In genomic region chr10:81626101-81626993, GRCm38 (mm10) we compare ENCODE assay signal across 8 mouse cellular contexts. TPM values are rescaled to one million over a fixed set of nuclear protein-coding genes. Genes with fewer than 3 reads are reported as not detected.
DNase-seq lines count a peak whose midpoint lies in the region; ATAC-seq and TF ChIP-seq lines count a peak whose summit lies in the region.

No protein-coding gene starts in this region.

- intact Hi-C loops in left cerebral cortex, postnatal 10 days (cut with DNase I): loop anchor here (5.0 kb wide), 1 partner anchor 546 kb away; no protein-coding TSS in a partner anchor

- H3K27ac ChIP-seq in neural tube, embryonic 11.5 days (ENCODE audit: low read depth, low read length): no peak overlapping the region
- peak overlapping the region; percentile 84 for H3K27ac ChIP-seq in hindbrain, postnatal 0 days
- peak overlapping the region; percentile 85 for H3K27ac ChIP-seq in midbrain, postnatal 0 days (ENCODE audit: low read depth, low read length)

- no peaks in the 10 kb centered on the region for H3K27me3 ChIP-seq in neural tube, embryonic 11.5 days (ENCODE audit: control insufficient read depth, insufficient read depth, low read length)
- 0 out of 2 replicates have a peak, but pooled peaks cover 3% of the 10 kb centered on the region for H3K27me3 ChIP-seq in hindbrain, postnatal 0 days (ENCODE audit: insufficient read depth, low read length)
- H3K27me3 ChIP-seq in midbrain, postnatal 0 days (ENCODE audit: insufficient read depth, low read length): no peaks in the 10 kb centered on the region

- WGBS in neural tube, embryonic 11.5 days: 93% methylated on average over 22 of the region's 22 CpGs
- 93% methylated on average over 22 of the region's 22 CpGs for WGBS in hindbrain, postnatal 0 days
- 91% methylated on average over 22 of the region's 22 CpGs for whole genome bisulfite sequencing in midbrain, postnatal 0 days

- H3K4me3 ChIP-seq in neural tube, embryonic 11.5 days (ENCODE audit: low read depth, low read length): peak overlapping the region; percentile 47
- peak overlapping the region; percentile 74 for H3K4me3 ChIP-seq in hindbrain, postnatal 0 days (ENCODE audit: low read length)
- peak overlapping the region; percentile 72 for H3K4me3 ChIP-seq in midbrain, postnatal 0 days (ENCODE audit: low read depth, low read length)

- no peak for TF ChIP-seq CTCF in hindbrain, postnatal 0 days (IDR thresholded peaks at IDR 0.05; ENCODE audit: low read depth)
- TF ChIP-seq CTCF in midbrain, postnatal 0 days (IDR thresholded peaks at IDR 0.05): no peak

- H3K9ac ChIP-seq in neural tube, embryonic 11.5 days (ENCODE audit: low read length): peak overlapping the region; percentile 60
- H3K9ac ChIP-seq in hindbrain, postnatal 0 days (replicated peaks; ENCODE audit: low read length): peak overlapping the region; percentile 86
- H3K9ac ChIP-seq in midbrain, postnatal 0 days (replicated peaks; ENCODE audit: low read length, poor library complexity, severe bottlenecking): peak overlapping the region; percentile 83

- H3K4me2 ChIP-seq in neural tube, embryonic 11.5 days (ENCODE audit: low read depth): peak overlapping the region; percentile 78
- H3K4me2 ChIP-seq in hindbrain, postnatal 0 days (ENCODE audit: low read depth, low read length): peak overlapping the region; percentile 94
- peak overlapping the region; percentile 85 for H3K4me2 ChIP-seq in midbrain, postnatal 0 days (ENCODE audit: low read depth, low read length, poor library complexity, severe bottlenecking)

- no peaks in the 10 kb centered on the region for H3K9me3 ChIP-seq in neural tube, embryonic 11.5 days (ENCODE audit: control insufficient read depth, low read length)
- H3K9me3 ChIP-seq in hindbrain, postnatal 0 days (ENCODE audit: low read length): no peaks in the 10 kb centered on the region
- no peaks in the 10 kb centered on the region for H3K9me3 ChIP-seq in midbrain, postnatal 0 days (ENCODE audit: low read length)

- H3K36me3 ChIP-seq in neural tube, embryonic 11.5 days (ENCODE audit: control insufficient read depth, insufficient read depth, low read length): peaks cover 2% of the 10 kb centered on the region; the same call in 1 of the 2 replicates
- H3K36me3 ChIP-seq in hindbrain, postnatal 0 days (ENCODE audit: insufficient read depth, low read length): peaks cover 21% of the 10 kb centered on the region
- H3K36me3 ChIP-seq in midbrain, postnatal 0 days (ENCODE audit: insufficient read depth, low read length): peaks cover 15% of the 10 kb centered on the region

- ATAC-seq in neural tube, embryonic 11.5 days (ENCODE audit: insufficient read depth, low FRiP score, low TSS enrichment): no peak
- ATAC-seq in hindbrain, postnatal 0 days: no peak
- ATAC-seq in midbrain, postnatal 0 days (ENCODE audit: low FRiP score): peak; percentile 3; the same call in 1 of the 2 replicates

- DNase-seq in adrenal gland, adult 2 months: peak; percentile 57
- no peak for DNase-seq in adrenal gland, postnatal 4 days (ENCODE audit: low spot score in 2 of 2)
- DNase-seq in neural tube, embryonic 11.5 days (ENCODE audit: low spot score): no peak
- no peak for DNase-seq in neural tube, embryonic 10.5 days (ENCODE audit: extremely low spot score, low spot score)
- no peak for DNase-seq in hindbrain, postnatal 0 days (ENCODE audit: low spot score)
- no peak for DNase-seq in midbrain, postnatal 0 days (ENCODE audit: low spot score)
- no peak for DNase-seq in gastrocnemius, postnatal 25 days
- no peak for DNase-seq in left cerebral cortex, postnatal 10 days (ENCODE audit: extremely low spot score in 1 of 2, low spot score in 2 of 2)

- 0 out of 2 replicates have a peak, but pooled peaks cover 4% of the 10 kb centered on the region for H3K4me1 ChIP-seq in neural tube, embryonic 11.5 days (ENCODE audit: control insufficient read depth, insufficient read depth, low read length)
- peaks cover 11% of the 10 kb centered on the region for H3K4me1 ChIP-seq in hindbrain, postnatal 0 days (ENCODE audit: insufficient read depth, low read length)
- peaks cover 6% of the 10 kb centered on the region; the same call in 1 of the 2 replicates for H3K4me1 ChIP-seq in midbrain, postnatal 0 days (ENCODE audit: insufficient read depth, low read length)

RNA-seq across cellular contexts. Expression of gene Sirt6, which starts 1.2 kb away (rescaled TPM):
- total RNA-seq in adrenal gland, adult 2 months (2021): 10 to 100 TPM; 16.0 to 18.3 TPM
- polyA plus RNA-seq in adrenal gland, adult 2 months (2012; rRNA removed): 52.3 and 59.9 TPM in 2 replicates
- total RNA-seq in adrenal gland, postnatal 4 days (2021): 10 to 100 TPM; 40.1 to 40.7 TPM
- 45.7 and 46.6 TPM in 2 replicates for polyA plus RNA-seq in neural tube, embryonic 11.5 days (2014; fragmentation: Nextera tagmentation; extraction: Ambion mirVana)
- total RNA-seq in hindbrain, postnatal 0 days (2014; rRNA removed): 22.4 and 31.5 TPM in 2 replicates
- 39.0 and 40.9 TPM in 2 replicates for polyA plus RNA-seq in hindbrain, postnatal 0 days (2015; fragmentation: Nextera tagmentation; extraction: Ambion mirVana)
- total RNA-seq in midbrain, postnatal 0 days (2014; rRNA removed): 25.0 and 33.8 TPM in 2 replicates
- 41.0 and 42.6 TPM in 2 replicates for polyA plus RNA-seq in midbrain, postnatal 0 days (2015; fragmentation: Nextera tagmentation; extraction: Ambion mirVana)
- total RNA-seq in gastrocnemius, postnatal 25 days (2021): 1 to 10 TPM; 3.8 to 5.2 TPM
- 10 to 100 TPM; 28.0 to 29.3 TPM for total RNA-seq in left cerebral cortex, postnatal 10 days (2021)

RNA-seq across cellular contexts. Expression of gene Ankrd24, which starts 2.0 kb away (rescaled TPM):
- 10 to 100 TPM; 20.0 to 23.7 TPM for total RNA-seq in adrenal gland, adult 2 months (2021)
- polyA plus RNA-seq in adrenal gland, adult 2 months (2012; rRNA removed): 91.0 and 112 TPM in 2 replicates
- 10 to 100 TPM; 38.7 to 50.5 TPM for total RNA-seq in adrenal gland, postnatal 4 days (2021)
- polyA plus RNA-seq in neural tube, embryonic 11.5 days (2014; fragmentation: Nextera tagmentation; extraction: Ambion mirVana): 4.0 and 4.6 TPM in 2 replicates
- total RNA-seq in hindbrain, postnatal 0 days (2014; rRNA removed): 58.5 and 73.9 TPM in 2 replicates
- 17.7 and 18.6 TPM in 2 replicates for polyA plus RNA-seq in hindbrain, postnatal 0 days (2015; fragmentation: Nextera tagmentation; extraction: Ambion mirVana)
- total RNA-seq in midbrain, postnatal 0 days (2014; rRNA removed): 93.1 and 100 TPM in 2 replicates
- polyA plus RNA-seq in midbrain, postnatal 0 days (2015; fragmentation: Nextera tagmentation; extraction: Ambion mirVana): 14.6 and 14.9 TPM in 2 replicates
- 1 to 10 TPM; 5.9 to 9.5 TPM for total RNA-seq in gastrocnemius, postnatal 25 days (2021)
- 10 to 100 TPM; 34.1 to 35.1 TPM for total RNA-seq in left cerebral cortex, postnatal 10 days (2021)

RNA-seq across cellular contexts. Expression of gene BC025920, which starts 20.3 kb away (rescaled TPM):
- 1 to 10 TPM; 1.1 to 2.3 TPM for total RNA-seq in adrenal gland, adult 2 months (2021)
- 0.26 and 0.59 TPM in 2 replicates for polyA plus RNA-seq in adrenal gland, adult 2 months (2012; rRNA removed)
- 1 to 10 TPM; 1.1 to 2.1 TPM for total RNA-seq in adrenal gland, postnatal 4 days (2021)
- 0.43 and 0.80 TPM in 2 replicates for polyA plus RNA-seq in neural tube, embryonic 11.5 days (2014; fragmentation: Nextera tagmentation; extraction: Ambion mirVana)
- total RNA-seq in hindbrain, postnatal 0 days (2014; rRNA removed): 4.2 and 4.3 TPM in 2 replicates
- polyA plus RNA-seq in hindbrain, postnatal 0 days (2015; fragmentation: Nextera tagmentation; extraction: Ambion mirVana): 0.97 and 1.3 TPM in 2 replicates
- total RNA-seq in midbrain, postnatal 0 days (2014; rRNA removed): 1.2 and 2.6 TPM in 2 replicates
- polyA plus RNA-seq in midbrain, postnatal 0 days (2015; fragmentation: Nextera tagmentation; extraction: Ambion mirVana): 0.80 and 1.6 TPM in 2 replicates
- total RNA-seq in gastrocnemius, postnatal 25 days (2021): 1 to 10 TPM; 1.8 to 2.5 TPM
- total RNA-seq in left cerebral cortex, postnatal 10 days (2021): 1 to 10 TPM; 1.9 to 2.2 TPM

RNA-seq across cellular contexts. Expression of gene Gm10778, which starts 22.5 kb away (rescaled TPM):
- 1 to 10 TPM; 2.1 to 3.1 TPM for total RNA-seq in adrenal gland, adult 2 months (2021)
- polyA plus RNA-seq in adrenal gland, adult 2 months (2012; rRNA removed): 0.09 and 0.11 TPM in 2 replicates
- 1 to 10 TPM; 3.0 to 3.9 TPM for total RNA-seq in adrenal gland, postnatal 4 days (2021)
- polyA plus RNA-seq in neural tube, embryonic 11.5 days (2014; fragmentation: Nextera tagmentation; extraction: Ambion mirVana): 6.5 and 6.7 TPM in 2 replicates
- total RNA-seq in hindbrain, postnatal 0 days (2014; rRNA removed): 3.0 and 4.5 TPM in 2 replicates
- polyA plus RNA-seq in hindbrain, postnatal 0 days (2015; fragmentation: Nextera tagmentation; extraction: Ambion mirVana): 2.7 and 2.9 TPM in 2 replicates
- 3.3 and 5.3 TPM in 2 replicates for total RNA-seq in midbrain, postnatal 0 days (2014; rRNA removed)
- 2.9 and 3.7 TPM in 2 replicates for polyA plus RNA-seq in midbrain, postnatal 0 days (2015; fragmentation: Nextera tagmentation; extraction: Ambion mirVana)
- 1 to 10 TPM in 1 of 2 experiments, under 1 TPM in 1; 0.87 to 1.3 TPM for total RNA-seq in gastrocnemius, postnatal 25 days (2021)
- 1 to 10 TPM; 5.0 to 5.7 TPM for total RNA-seq in left cerebral cortex, postnatal 10 days (2021)

RNA-seq across cellular contexts. Expression of gene Tle6, which starts 25.5 kb away (rescaled TPM):
- 10 to 100 TPM; 24.0 to 59.6 TPM for total RNA-seq in adrenal gland, adult 2 months (2021)
- polyA plus RNA-seq in adrenal gland, adult 2 months (2012; rRNA removed): 49.5 and 90.8 TPM in 2 replicates
- total RNA-seq in adrenal gland, postnatal 4 days (2021): 10 to 100 TPM; 12.8 to 20.2 TPM
- polyA plus RNA-seq in neural tube, embryonic 11.5 days (2014; fragmentation: Nextera tagmentation; extraction: Ambion mirVana): 6.4 and 7.0 TPM in 2 replicates
- 5.3 and 5.4 TPM in 2 replicates for total RNA-seq in hindbrain, postnatal 0 days (2014; rRNA removed)
- 6.2 and 6.6 TPM in 2 replicates for polyA plus RNA-seq in hindbrain, postnatal 0 days (2015; fragmentation: Nextera tagmentation; extraction: Ambion mirVana)
- 8.4 and 13.3 TPM in 2 replicates for total RNA-seq in midbrain, postnatal 0 days (2014; rRNA removed)
- 4.7 and 7.5 TPM in 2 replicates for polyA plus RNA-seq in midbrain, postnatal 0 days (2015; fragmentation: Nextera tagmentation; extraction: Ambion mirVana)
- total RNA-seq in gastrocnemius, postnatal 25 days (2021): 1 to 10 TPM; 3.9 to 6.8 TPM
- total RNA-seq in left cerebral cortex, postnatal 10 days (2021): 1 to 10 TPM in 1 of 2 experiments, under 1 TPM in 1; 0.93 to 3.0 TPM
